In the genomic region with DNA sequence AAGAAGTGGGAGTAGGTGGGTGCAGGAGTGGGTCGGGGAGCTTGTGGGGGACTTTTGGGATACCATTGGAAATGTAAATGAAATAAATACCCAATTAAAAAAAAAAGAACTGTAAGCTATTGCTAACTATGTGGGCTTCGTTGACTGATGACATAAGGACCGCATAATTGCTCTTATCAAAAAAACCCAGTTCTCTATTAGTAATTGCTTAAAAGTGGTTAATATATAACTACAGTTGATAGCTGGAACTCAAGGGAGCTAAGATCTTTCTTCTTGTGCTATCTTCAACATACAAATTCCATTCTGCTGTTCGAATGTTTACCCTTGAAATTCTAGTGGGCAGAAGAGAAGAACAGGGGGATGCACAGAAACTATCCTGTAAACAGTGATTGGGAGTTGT, we compare ENCODE assay signal across 33 mouse cellular contexts.
"Had no signal": no experiment of that assay in that cellular context is flagged by ENCODE, and none has a peak within 500 bp of the region (broad histone marks: within the 10 kb centered on the region; RNA-seq: fewer than 3 reads in every experiment).

No protein-coding gene starts in this region.

- ATAC-seq: hindbrain, embryonic 16.5 days; hindbrain, postnatal 0 days; inflammation-experienced regulatory T-cells, adult 6 months had no signal

- H3K4me2 ChIP-seq: heart, embryonic 11.5 days; heart, embryonic 12.5 days; heart, embryonic 13.5 days; heart, embryonic 15.5 days; hindbrain, embryonic 12.5 days; hindbrain, embryonic 13.5 days; hindbrain, embryonic 14.5 days; hindbrain, embryonic 15.5 days; kidney, embryonic 15.5 days had no signal

- DNase-seq: heart, postnatal 10 days; heart, postnatal 14 days; heart, postnatal 36 days; heart, postnatal 4 days; kidney, adult 11 months; kidney, adult 18-20 months; kidney, adult 2 months; kidney, adult 8-10 months; kidney, adult 9 months; kidney, postnatal 10 days; kidney, postnatal 14 days; kidney, postnatal 25 days; kidney, postnatal 36 days; kidney, postnatal 4 days; layer of hippocampus, adult 9-11 months; layer of hippocampus, postnatal 36 days had no signal

- H3K4me1 ChIP-seq: heart, embryonic 10.5 days; heart, embryonic 12.5 days; heart, embryonic 13.5 days; heart, embryonic 15.5 days; hindbrain, embryonic 10.5 days; hindbrain, embryonic 12.5 days; hindbrain, embryonic 13.5 days; hindbrain, embryonic 15.5 days; kidney, embryonic 15.5 days had no signal

- H3K9ac ChIP-seq: heart, embryonic 12.5 days; heart, embryonic 13.5 days; heart, embryonic 15.5 days; hindbrain, embryonic 12.5 days; hindbrain, embryonic 13.5 days; hindbrain, embryonic 14.5 days; hindbrain, embryonic 15.5 days; kidney, embryonic 15.5 days had no signal

- H3K27me3 ChIP-seq: heart, embryonic 12.5 days; heart, embryonic 13.5 days; heart, embryonic 15.5 days; hindbrain, embryonic 12.5 days; hindbrain, embryonic 13.5 days; hindbrain, embryonic 15.5 days; kidney, embryonic 15.5 days had no signal

- H3K9me3 ChIP-seq: heart, embryonic 10.5 days; heart, embryonic 12.5 days; heart, embryonic 13.5 days; heart, embryonic 15.5 days; hindbrain, embryonic 10.5 days; hindbrain, embryonic 12.5 days; hindbrain, embryonic 13.5 days; hindbrain, embryonic 15.5 days; kidney, embryonic 15.5 days had no signal

- H3K27ac ChIP-seq: heart, embryonic 10.5 days; heart, embryonic 13.5 days; heart, embryonic 15.5 days; hindbrain, embryonic 10.5 days; hindbrain, embryonic 12.5 days; hindbrain, embryonic 13.5 days; hindbrain, embryonic 14.5 days; hindbrain, embryonic 15.5 days; hindbrain, postnatal 0 days; kidney, embryonic 15.5 days; kidney, postnatal 0 days; layer of hippocampus, adult 2 months; left cerebral cortex, adult 2 months had no signal

- H3K36me3 ChIP-seq: heart, embryonic 10.5 days; heart, embryonic 12.5 days; heart, embryonic 13.5 days; heart, embryonic 15.5 days; hindbrain, embryonic 10.5 days; hindbrain, embryonic 12.5 days; hindbrain, embryonic 13.5 days; hindbrain, embryonic 15.5 days; kidney, embryonic 15.5 days had no signal

- H3K4me3 ChIP-seq: heart, embryonic 10.5 days; heart, embryonic 12.5 days; heart, embryonic 13.5 days; heart, embryonic 15.5 days; hindbrain, embryonic 10.5 days; hindbrain, embryonic 12.5 days; hindbrain, embryonic 13.5 days; hindbrain, embryonic 15.5 days; kidney, embryonic 15.5 days; layer of hippocampus, adult 2 months; left cerebral cortex, adult 2 months had no signal
